Mouse (Mus musculus): ENCODE data around the gene Appl1.
"Not testable (repeated sequence)": the region's sequence is repeated elsewhere in the genome, so short reads cannot be mapped to it uniquely, and the experiment has no call there.

Gene Appl1

GRCm38 (mm10) chr14:26969164-26969563 lies 1.9 kb downstream of the Appl1 start:
- DNase-seq (ENCODE audit: low read depth, low spot score): no peak

DNA sequence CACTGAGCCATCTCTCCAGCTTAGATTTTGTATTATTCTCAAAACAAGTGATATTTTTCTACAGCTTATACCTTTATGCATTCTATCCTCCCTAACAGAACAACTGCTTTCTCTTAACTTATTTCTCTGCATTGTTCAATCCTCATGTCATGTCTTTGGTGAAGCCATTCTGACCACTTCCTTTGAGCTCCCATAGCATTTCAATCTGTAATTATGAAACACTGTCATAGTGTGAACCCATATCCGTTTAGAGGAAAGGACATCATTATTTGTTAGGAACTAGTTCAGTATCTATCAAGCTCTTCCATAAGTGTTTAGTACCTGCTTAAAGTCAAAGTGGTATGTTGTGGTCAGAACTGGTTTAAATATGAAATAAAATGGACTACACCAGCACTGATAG lies 10.5 kb downstream of the Appl1 start:
- no peak for DNase-seq (ENCODE audit: low read depth, low spot score)

- not testable (repeated sequence) for DNase-seq (ENCODE audit: low read depth, low spot score)
These were observed 14.9 kb downstream of the Appl1 start for GRCm38 (mm10) chr14:26956139-26956538.

DNA sequence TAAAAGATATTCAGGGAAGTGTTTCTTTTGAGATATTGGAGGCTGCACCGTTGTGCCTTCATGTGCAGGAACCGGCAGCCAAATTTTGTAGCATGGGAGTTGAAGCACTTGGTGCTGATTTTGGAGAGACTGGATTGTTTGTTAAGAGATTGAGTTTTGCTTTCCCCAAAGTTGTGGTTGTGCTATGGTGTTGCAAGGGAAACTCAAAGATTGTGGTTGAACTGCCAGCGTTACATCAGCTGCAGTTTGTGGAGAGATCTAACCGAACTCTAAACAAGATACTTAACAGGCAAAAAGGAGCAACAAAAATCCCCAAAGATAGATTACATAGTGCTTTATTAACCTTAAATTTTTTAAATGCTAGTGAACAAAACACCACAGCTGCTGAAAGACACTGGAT lies 35.5 kb downstream of the Appl1 start:
- no peak for DNase-seq (ENCODE audit: low read depth, low spot score)

GRCm38 (mm10) chr14:26934891-26935290 lies 36.1 kb downstream of the Appl1 start:
- no peak for DNase-seq (ENCODE audit: low read depth, low spot score)

- DNase-seq (ENCODE audit: low read depth, low spot score): no peak
These were observed 47.2 kb downstream of the Appl1 start for GRCm38 (mm10) chr14:26923702-26924421.

DNA sequence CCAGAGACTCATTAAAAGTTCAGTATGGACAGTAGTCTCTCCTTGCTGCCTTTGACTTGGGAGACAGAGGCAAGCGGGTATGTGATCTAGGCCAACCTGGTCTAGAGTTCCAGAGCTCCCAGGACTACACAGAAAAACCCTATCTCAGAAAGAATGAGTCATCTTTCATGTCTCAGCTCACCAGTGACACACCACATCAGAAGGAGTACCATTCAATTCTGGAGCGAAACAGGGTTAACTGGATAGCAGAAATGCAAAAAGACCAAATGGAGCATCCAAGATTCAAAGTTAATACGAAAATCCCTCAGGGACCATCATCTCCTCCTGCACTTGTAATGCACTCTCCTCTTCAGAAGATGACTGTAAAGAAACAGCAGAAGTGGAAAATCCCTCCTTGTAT lies 51.7 kb downstream of the Appl1 start:
- no peak for DNase-seq (ENCODE audit: low read depth, low spot score)

GRCm38 (mm10) chr14:26913681-26914268 lies 57.3 kb downstream of the Appl1 start:
- DNase-seq (ENCODE audit: low read depth, low spot score): no peak

GRCm38 (mm10) chr14:26911826-26912225 lies 59.2 kb downstream of the Appl1 start:
- no peak for DNase-seq (ENCODE audit: low read depth, low spot score)

- no peak for DNase-seq (ENCODE audit: low read depth, low spot score)
These were observed 59.8 kb downstream of the Appl1 start for GRCm38 (mm10) chr14:26911201-26911600.

- not testable (repeated sequence) for DNase-seq (ENCODE audit: low read depth, low spot score)
These were observed 60.6 kb downstream of the Appl1 start for GRCm38 (mm10) chr14:26910461-26910860.

- DNase-seq (ENCODE audit: low read depth, low spot score): no peak
These were observed 63.6 kb downstream of the Appl1 start for GRCm38 (mm10) chr14:26907401-26907800.

DNA sequence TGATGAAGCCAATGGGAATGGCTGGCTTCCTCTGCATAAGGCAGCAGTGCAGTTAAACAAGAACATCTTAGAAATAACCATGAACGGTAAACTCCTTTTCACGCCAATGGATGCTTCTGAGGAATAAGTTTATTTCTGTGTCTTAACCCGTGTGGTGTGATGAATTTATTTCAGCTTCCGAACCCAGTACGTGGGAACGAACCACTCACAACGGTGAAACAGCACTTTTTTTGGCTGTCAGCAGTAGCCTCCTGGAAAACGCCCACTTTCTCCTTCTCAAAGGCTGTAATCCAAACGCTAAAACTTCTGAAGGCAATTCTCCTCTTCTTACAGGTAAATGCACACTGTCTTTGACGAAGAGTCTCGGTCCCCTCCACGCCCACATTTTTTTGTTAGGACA lies 70.1 kb downstream of the Appl1 start:
- DNase-seq (ENCODE audit: low read depth, low spot score): no peak

- no peak for DNase-seq (ENCODE audit: low read depth, low spot score)
These were observed 71.5 kb downstream of the Appl1 start for GRCm38 (mm10) chr14:26899490-26899889.

GRCm38 (mm10) chr14:26894392-26894791 lies 76.6 kb downstream of the Appl1 start, which contains the start of gene Asb14:
Asb14 (plus strand) TSS chr14:26894557.
- DNase-seq (ENCODE audit: low read depth, low spot score): no peak

GRCm38 (mm10) chr14:26890777-26891176 lies 80.3 kb downstream of the Appl1 start:
- no peak for DNase-seq (ENCODE audit: low read depth, low spot score)

DNA sequence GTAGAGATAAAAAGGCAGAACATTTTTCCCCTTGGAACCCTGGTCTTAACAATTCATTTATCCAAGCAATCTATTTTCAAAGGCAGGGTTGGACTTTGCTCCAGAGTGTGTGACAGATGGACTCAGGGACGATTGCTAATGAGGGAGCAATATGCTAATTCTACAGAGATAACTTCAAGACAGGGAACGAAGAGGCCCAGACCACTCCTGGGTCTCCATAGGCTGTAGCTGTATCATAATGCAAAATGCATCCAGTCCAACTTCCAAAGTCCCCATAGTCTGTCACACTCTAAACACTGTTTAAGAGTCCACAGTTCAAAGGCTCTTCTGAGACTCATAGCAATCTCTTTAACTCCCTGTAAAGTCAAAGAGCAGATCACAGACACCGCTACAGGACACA lies 83.8 kb downstream of the Appl1 start:
- DNase-seq (ENCODE audit: low read depth, low spot score): no peak

DNA sequence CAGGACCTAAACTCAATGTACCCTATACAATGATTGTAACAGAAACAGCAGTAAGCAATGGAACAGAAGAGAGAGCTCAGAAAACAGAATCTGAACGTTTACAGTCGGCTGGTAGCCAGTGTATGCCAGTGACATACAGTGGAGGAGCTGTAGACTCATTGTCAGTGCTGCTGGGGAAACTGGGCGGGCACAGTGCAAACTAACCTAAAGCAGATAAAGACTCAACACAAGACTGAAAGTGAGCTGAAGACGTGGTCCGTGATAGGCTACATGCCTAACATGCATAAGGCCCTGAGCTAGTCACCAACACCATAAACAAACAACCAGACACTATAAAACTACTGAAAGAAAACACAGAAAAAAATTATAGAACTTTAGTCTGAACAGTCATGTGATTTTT lies 89.3 kb downstream of the Appl1 start:
- DNase-seq (ENCODE audit: low read depth, low spot score): no peak

GRCm38 (mm10) chr14:26879976-26880375 lies 91.1 kb downstream of the Appl1 start:
- DNase-seq (ENCODE audit: low read depth, low spot score): no peak

- no peak for DNase-seq (ENCODE audit: low read depth, low spot score)
These were observed 92.3 kb downstream of the Appl1 start for GRCm38 (mm10) chr14:26878756-26879155.
